Mouse (Mus musculus): Measurements from ENCODE around the gene Gm45799.

- TF ChIP-seq GATA1 (IDR thresholded peaks at IDR 0.05; ENCODE audit: borderline replicate concordance, low read length) (no peak), FLI1 (IDR thresholded peaks at IDR 0.05; ENCODE audit: low read length) (no peak)
Measured at GRCm38 (mm10) chr7:105614400-105614799, 26.0 kb upstream of the Gm45799 start.

Data from megakaryocyte, embryonic 14.5 days (primary cell).